Mouse (Mus musculus) cerebellum, postnatal 36 days (tissue): ENCODE measurements around the gene Mdfic.

Experiments used
- DNase-seq, 2 experiments: peaks; one replicate each; pipeline ENCODE4 v3.0.0; 2021 to 2022; ENCODE audit warnings: mixed read lengths in 2 of 2

The Mdfic gene

DNA sequence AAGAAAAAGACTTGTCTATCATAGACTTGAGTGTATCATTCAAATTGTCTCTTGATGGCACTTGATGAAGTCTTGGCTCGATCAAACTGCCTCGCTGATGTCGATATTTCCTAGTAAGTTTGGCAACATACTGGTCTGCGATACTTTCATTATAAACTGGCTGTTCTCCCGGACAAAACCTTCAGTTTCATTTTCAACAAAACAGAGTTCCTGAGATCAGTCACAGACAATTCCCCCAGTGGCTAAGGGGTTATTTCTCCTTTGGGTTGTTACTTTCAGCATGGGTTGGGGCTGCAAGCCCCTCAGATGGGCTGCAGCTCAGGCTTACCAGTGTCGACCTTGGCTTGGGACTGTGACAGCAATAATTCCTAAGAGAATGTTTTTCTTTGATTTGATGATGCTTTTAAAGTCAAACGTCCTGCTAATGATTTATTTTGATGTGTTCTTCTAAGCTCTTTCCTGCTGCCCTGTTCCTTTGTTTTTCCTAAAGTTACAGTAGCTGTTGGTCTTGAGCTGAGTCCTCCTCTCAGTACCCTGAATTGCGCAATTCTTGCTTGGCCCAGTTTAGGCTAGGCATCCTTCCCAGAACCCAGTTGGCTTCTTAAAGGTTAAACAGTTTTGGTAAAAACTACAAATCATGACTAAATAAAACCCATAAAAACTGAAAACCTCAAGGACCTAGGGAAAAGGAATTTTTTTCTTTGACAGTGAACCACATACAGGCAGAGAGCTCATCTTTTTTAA, 73.3 kb downstream of the Mdfic start:
- no peak for DNase-seq

DNA sequence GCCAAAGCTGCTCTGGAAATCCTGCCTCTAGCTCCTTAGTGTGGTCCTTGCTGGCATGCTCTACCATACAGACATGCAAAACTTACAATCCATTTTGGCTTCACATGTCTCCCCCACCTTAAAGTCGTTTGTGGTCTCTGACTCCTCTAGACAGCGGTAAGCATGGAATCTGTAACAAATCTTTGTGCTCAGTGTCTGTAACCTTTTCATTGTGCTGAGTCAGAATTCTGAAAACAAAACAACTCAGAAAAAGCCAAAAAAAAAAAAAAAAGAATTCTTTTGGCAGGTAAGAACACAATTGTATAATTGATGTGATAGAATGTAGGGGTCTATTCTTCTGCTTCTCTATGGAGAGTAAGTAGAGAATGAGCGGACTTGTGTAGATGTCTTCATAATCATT, 74.3 kb downstream of the Mdfic start:
- DNase-seq: no peak

DNA sequence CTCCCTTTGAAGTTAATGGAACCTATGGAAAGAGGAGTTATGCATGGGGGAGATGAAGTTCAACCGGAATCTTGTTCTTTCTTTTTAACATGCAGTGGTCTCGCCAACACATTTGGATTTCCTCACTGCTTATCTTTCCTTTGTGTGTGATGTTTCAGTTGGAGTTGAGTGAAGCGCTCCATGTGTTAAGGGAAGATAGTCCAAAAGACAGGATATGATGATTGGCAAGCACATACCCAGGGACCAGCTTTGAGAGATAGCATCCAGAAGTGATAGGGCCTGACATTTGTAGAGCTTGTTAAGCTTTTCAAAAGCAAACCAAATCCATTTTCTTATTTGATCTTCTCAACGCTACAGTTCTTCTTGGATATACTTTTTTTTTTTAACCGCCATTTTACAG, 86.9 kb downstream of the Mdfic start:
- no peak for DNase-seq

DNA sequence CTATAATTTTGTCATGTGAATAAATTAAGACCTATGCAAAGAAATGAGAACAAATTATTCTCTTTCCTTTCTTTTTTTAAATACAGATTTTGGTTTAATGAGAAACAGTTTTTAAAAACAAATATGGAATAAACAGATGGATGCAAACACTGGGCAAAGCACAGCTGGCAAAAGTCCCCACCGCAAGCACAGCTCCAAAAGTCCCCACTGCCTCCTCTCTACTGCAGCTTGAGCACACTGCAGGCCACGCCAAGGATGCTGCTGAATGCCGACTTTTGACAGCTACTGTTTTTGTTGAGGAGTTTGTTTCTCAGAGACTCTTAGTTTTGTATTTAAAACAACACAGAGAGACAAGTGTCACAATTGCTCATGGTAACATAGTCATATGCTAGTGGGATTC, 104.8 kb downstream of the Mdfic start:
- DNase-seq: no peak

DNA sequence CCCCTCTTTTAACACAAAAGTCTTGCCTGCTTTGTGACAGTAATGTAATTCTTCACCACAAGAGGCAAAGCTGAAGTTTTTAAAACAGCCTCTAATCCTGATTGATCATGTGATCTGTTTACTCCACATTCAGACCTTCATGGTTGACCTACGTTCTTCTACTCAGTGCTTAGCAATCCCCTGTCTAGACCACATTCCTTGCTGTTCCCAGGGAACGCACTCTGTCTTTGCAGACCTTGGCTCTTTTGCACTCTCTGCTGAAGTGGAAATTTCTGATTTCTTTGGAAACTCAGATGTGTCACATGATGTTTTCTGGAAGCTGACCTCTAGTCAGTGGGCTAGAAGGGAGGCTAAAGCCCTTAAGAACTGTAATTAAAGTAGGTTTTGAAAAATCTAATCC, 109.4 kb downstream of the Mdfic start:
- DNase-seq: no peak

DNA sequence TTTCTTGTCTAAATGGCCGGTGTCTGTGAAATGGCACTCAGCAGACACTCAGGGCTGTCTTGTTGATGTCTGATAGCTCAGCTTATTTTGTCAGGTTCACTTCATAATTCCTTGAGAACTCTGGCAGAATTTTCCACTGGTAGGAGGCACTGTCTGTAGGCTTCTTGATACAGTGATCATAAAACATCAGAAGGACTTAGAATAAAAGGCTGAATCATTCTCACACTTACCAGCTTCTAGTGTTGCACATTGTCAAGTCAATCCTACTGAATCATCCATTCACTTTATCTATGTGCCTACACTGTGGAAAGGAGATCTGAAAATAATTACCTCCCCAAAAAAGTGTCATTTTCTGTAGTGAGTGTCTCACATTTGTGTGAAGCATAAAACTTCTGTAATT, 110.2 kb downstream of the Mdfic start:
- no peak for DNase-seq

DNA sequence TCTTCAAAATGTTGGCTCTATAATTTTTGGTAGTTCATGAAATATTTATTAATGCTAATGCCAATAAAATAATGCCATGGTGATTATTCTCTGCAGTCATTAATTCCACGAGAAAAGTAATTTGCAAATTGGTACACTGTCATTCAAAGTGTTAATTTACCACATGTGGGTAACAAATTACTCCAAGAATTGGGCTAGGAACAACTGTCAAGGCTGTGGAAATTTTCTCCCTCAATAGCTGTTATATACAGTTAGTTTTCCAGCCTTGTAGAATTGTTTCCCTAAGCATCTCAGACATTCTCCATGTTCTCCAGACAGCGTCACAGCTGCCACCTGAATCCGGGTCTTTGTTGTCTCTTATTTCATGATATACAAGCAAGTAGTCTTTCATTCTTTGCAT, 117.2 kb downstream of the Mdfic start:
- DNase-seq: no peak

DNA sequence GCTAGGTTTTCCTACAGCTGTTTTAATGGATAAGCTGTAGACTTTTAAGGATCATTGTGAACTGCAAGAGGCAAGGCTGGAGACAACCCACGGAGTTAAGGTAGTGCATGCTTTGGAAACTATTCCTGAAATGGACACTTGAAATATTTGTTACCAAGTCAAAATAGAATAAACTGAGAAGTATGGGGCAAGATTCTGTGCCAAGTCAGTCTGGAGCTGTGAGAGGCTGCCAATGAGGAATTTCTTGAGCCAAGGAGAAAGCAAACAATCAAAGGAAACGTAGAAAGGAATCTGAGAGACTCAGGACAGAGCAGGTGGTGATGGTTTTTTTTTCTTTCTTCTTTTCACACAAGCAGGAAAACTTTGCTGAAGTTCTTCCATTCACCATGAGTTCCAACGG, 119.4 kb downstream of the Mdfic start:
- DNase-seq: no peak

DNA sequence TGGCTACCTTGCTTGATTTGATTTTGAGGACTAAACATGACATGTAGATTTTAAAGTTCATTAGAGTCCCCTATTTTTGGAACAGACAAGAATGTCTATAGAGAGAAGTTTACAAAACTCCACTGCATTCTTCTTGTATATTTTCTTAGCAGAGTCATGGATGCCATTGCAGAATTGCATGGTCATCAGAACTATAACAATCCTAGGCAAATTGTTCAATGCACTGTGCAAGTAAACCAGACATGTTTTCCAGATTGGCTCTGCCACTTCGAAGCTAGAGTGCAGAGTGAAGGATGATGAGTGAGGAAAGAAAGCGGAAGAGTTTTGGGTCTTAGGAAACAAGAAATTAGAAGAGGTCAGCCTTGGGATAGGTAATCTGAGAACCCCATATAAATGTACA, 120.0 kb downstream of the Mdfic start:
- no peak for DNase-seq

DNA sequence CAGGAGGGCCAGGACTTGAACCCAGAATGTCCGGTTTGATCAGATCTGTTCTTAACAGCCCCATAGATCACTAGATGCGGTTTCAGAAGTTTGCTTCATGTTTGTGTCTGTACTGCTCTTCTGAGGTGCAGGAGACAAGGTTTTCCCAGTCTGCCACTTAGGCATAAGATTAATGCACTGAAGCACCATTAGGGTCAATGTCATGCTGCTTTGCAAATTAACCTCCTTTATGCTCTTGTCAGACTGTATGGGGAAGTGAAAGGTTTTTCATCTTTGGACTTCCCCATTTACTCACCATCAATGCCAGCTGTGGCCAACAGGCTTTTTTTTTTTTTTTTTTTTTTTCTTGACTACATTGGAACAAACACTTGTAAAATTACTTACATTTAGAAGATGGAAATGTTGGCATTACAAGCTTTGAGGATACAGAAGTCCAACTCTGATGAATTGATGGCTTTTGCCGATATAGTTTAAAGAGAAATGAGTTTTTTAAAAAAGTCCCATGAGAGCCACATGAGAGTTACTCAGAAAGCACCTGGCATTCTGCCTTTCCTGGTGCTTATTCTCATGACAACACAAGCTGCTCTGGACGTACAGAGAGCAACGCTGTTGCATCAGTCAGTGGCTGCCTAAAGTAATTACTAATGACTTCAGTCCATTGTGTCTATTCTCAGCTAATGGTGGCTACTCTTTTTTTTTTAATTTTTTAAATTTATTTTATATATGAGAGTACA, 121.2 kb downstream of the Mdfic start:
- no peak for DNase-seq

DNA sequence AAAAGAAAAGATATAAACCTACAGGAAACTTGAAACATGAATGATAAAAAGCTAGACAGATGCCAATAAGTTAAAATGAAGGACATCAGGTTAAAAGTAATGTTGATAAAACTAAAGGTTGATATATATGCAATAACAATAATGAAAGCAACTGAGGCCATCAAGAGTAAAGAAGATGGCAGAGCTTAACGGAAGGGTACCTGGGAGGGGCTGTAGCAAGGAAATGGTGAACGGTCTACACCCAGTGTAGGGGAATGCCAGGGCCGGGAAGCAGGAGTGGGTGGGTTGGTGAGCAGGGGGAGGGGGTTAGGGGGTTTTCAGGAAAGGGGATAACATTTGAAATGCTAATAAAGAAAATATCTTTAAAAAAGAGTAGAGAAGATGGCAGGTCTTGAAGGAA, 122.8 kb downstream of the Mdfic start:
- DNase-seq: no peak

DNA sequence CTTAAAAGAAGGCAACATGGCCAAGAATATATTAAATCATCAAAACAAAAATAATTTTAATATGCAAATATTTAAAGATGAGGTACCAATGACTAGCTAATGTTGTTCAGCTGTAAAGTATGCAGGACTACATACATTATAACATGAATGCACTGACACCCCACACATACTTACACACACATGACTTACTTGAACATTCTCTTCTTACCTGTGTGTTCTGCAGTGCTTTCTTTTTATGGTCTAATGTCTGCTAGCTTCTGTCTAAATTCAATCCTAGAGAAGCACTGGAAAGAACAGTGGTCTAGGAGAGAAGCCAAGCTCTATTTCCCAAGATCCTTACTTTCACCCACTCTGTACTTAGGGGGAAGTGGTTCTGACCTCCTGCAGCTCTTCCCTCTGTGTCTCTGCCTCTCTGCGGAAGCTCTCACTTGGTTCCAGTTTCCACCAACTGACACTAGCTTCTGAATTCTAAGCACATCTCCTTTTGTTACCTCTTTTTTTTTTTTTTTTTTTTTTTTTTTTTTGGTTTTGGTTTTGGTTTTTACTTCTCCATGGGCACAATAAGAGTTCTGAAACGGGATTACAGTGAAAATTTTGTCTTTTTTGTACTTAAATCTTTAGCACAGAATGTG, 125.4 kb downstream of the Mdfic start:
- DNase-seq: no peak
